Mouse (Mus musculus) CH12.LX (cell line): ENCODE measurements around the gene Wasf3.

ENCODE experiments used
- CHD2 ChIP-seq: IDR thresholded peaks from 2 replicates; pipeline ENCODE4 v1.6.1; 2011; ENCODE audit warnings: low read length, improper control_type of control experiment
- CTCF ChIP-seq, 2 experiments: IDR thresholded peaks in 1 of 2; conservative IDR thresholded peaks in 1 of 2; 2 replicates each; pipeline ENCODE4 v1.5.1; 2011 to 2012; ENCODE audit warnings: low read depth in 2 of 2, low read length in 2 of 2, improper control_type of control experiment in 1 of 2, inconsistent platforms in 1 of 2, mild to moderate bottlenecking in 1 of 2, moderate library complexity in 1 of 2
- E2F4 ChIP-seq: IDR thresholded peaks from 2 replicates; pipeline ENCODE4 v1.6.1; 2011; ENCODE audit warnings: low read depth, low read length, improper control_type of control experiment; ENCODE audit not compliant: insufficient replicate concordance
- JUND ChIP-seq: conservative IDR thresholded peaks from 2 replicates; pipeline ENCODE4 v1.6.1; 2011; ENCODE audit warnings: low read depth, low read length, improper control_type of control experiment
- RAD21 ChIP-seq: IDR thresholded peaks from 2 replicates; pipeline ENCODE4 v1.6.1; 2011; ENCODE audit warnings: low read depth, mild to moderate bottlenecking, low read length, improper control_type of control experiment, moderate library complexity
- RCOR1 ChIP-seq: conservative IDR thresholded peaks from 2 replicates; pipeline ENCODE4 v1.6.1; 2012; ENCODE audit warnings: low read depth, mild to moderate bottlenecking, inconsistent platforms, low read length, improper control_type of control experiment
- TCF12 ChIP-seq: IDR thresholded peaks from 2 replicates; pipeline ENCODE4 v1.6.1; 2014; ENCODE audit warnings: low read depth, mild to moderate bottlenecking, inconsistent platforms, low read length, improper control_type of control experiment
- ZMIZ1 ChIP-seq: IDR thresholded peaks from 2 replicates; pipeline ENCODE4 v1.6.1; 2012; ENCODE audit warnings: low read depth, mild to moderate bottlenecking, inconsistent platforms, low read length, improper control_type of control experiment

- no peak for TF ChIP-seq RAD21
- TF ChIP-seq TCF12, result no peak
- TF ChIP-seq CHD2, result no peak
- TF ChIP-seq JUND, result no peak
- no peak for TF ChIP-seq CTCF (conservative IDR thresholded peaks at IDR 0.05 in 1 of 2, IDR thresholded peaks at IDR 0.05 in 1 of 2; ENCODE audit: low read depth in 2 of 2, low read length in 2 of 2)
- no peak for TF ChIP-seq E2F4
- TF ChIP-seq ZMIZ1, result no peak
- TF ChIP-seq RCOR1, result no peak
These were observed 47.7 kb downstream of the Wasf3 start for GRCm38 (mm10) chr5:146432476-146432875.
